8 mouse cellular contexts compared by ENCODE assay signal in the genomic region with DNA sequence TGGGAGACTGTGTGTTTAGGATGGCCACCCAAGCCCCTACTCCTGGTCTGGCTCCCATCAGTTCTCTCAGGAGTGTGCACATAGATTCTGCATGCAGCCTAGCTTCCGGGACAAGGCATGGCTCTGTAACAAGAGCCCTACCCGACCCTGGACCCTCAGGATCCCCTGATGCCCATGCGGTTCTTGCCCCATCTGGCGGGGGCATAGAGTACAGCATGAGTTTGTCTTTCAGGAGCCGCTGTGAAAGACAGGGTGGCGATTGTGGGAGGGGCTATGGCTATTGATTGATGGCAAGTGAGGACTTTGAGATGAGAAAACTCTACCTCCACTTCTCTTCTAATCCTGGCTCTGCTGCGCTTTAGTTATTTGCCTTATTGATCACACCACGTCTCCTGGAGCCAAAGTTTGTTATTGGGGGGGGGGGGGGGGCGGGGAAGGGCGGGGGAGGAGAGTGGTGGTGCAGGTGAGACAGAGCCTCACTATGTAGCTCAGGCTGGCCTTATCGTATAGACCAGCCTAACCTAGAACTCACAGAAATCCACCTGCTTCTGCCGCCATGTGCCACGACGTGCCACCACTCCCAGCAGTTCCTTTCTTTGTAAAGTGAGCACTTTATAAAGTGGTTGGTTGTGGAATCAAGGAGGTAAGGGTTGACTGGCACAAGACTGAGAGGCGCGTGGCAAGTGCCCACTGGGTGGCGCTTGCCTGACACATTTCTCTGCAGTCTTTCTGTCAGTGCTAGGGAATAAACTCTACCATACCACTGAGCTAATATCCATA. TPM values are rescaled to one million over a fixed set of nuclear protein-coding genes. Genes with fewer than 3 reads are reported as not detected.
DNase-seq lines count a peak whose midpoint lies in the region; ATAC-seq and TF ChIP-seq lines count a peak whose summit lies in the region.

No protein-coding gene starts in this region.

- 7% methylated on average over 17 of the region's 17 CpGs for WGBS in heart, embryonic 10.5 days
- WGBS in kidney, embryonic 16.5 days = 8% methylated on average over 16 of the region's 17 CpGs
- 6% methylated on average over 15 of the region's 17 CpGs for WGBS in limb, embryonic 14.5 days
- WGBS in midbrain, embryonic 16.5 days = 5% methylated on average over 16 of the region's 17 CpGs
- 8% methylated on average over 15 of the region's 17 CpGs for WGBS in stomach, embryonic 15.5 days

- ATAC-seq in kidney, embryonic 16.5 days (ENCODE audit: low FRiP score, low TSS enrichment) = peak; percentile 86
- no peak for ATAC-seq in limb, embryonic 14.5 days (ENCODE audit: low FRiP score, low read depth)
- ATAC-seq in midbrain, embryonic 16.5 days = peak; percentile 78
- ATAC-seq in stomach, embryonic 15.5 days (ENCODE audit: insufficient read depth, low FRiP score, low read depth) = peak; percentile 79

- 0 out of 2 replicates have a peak overlapping the region, but pooled peaks have one; percentile 6 for H3K9ac ChIP-seq in kidney, embryonic 16.5 days (replicated peaks; ENCODE audit: low read length)
- H3K9ac ChIP-seq in limb, embryonic 14.5 days (ENCODE audit: low read depth, low read length, severe bottlenecking) = no peak overlapping the region
- no peak overlapping the region for H3K9ac ChIP-seq in midbrain, embryonic 16.5 days (ENCODE audit: low read depth, low read length)
- no peak overlapping the region for H3K9ac ChIP-seq in stomach, embryonic 15.5 days

- H3K9me3 ChIP-seq in heart, embryonic 10.5 days = no peaks in the 10 kb centered on the region
- no peaks in the 10 kb centered on the region for H3K9me3 ChIP-seq in kidney, embryonic 16.5 days (ENCODE audit: low read length)
- no peaks in the 10 kb centered on the region for H3K9me3 ChIP-seq in limb, embryonic 14.5 days (ENCODE audit: control insufficient read depth, low read length)
- no peaks in the 10 kb centered on the region for H3K9me3 ChIP-seq in midbrain, embryonic 16.5 days (replicated peaks; ENCODE audit: control insufficient read depth, low read length, poor library complexity, severe bottlenecking)
- no peaks in the 10 kb centered on the region for H3K9me3 ChIP-seq in stomach, embryonic 15.5 days

- H3K27ac ChIP-seq in heart, embryonic 10.5 days = no peak overlapping the region
- no peak overlapping the region for H3K27ac ChIP-seq in kidney, embryonic 16.5 days (ENCODE audit: low read length)
- H3K27ac ChIP-seq in limb, embryonic 14.5 days (replicated peaks; ENCODE audit: low read depth, low read length) = no peak overlapping the region
- no peak overlapping the region for H3K27ac ChIP-seq in midbrain, embryonic 16.5 days (ENCODE audit: low read length)
- H3K27ac ChIP-seq in stomach, embryonic 15.5 days = no peak overlapping the region

- no peak for TF ChIP-seq POLR2A in limb, embryonic 14.5 days (IDR thresholded peaks at IDR 0.05; ENCODE audit: borderline replicate concordance, extremely low read depth, insufficient read depth, insufficient read length)

- H3K4me2 ChIP-seq in kidney, embryonic 16.5 days (replicated peaks; ENCODE audit: low read depth, low read length) = peak overlapping the region; percentile 29
- H3K4me2 ChIP-seq in limb, embryonic 14.5 days (replicated peaks; ENCODE audit: low read depth, low read length, severe bottlenecking) = no peak overlapping the region
- H3K4me2 ChIP-seq in midbrain, embryonic 16.5 days (ENCODE audit: low read length) = peak overlapping the region; percentile 17; the same call in 1 of the 2 replicates
- H3K4me2 ChIP-seq in stomach, embryonic 15.5 days = peak overlapping the region; percentile 16; the same call in 1 of the 2 replicates

- H3K4me1 ChIP-seq in heart, embryonic 10.5 days = peaks cover 4% of the 10 kb centered on the region; the same call in 1 of the 2 replicates
- H3K4me1 ChIP-seq in kidney, embryonic 16.5 days (ENCODE audit: insufficient read depth, low read length) = no peaks in the 10 kb centered on the region
- H3K4me1 ChIP-seq in limb, embryonic 14.5 days (ENCODE audit: control insufficient read depth, insufficient read depth, low read length) = no peaks in the 10 kb centered on the region
- no peaks in the 10 kb centered on the region for H3K4me1 ChIP-seq in midbrain, embryonic 16.5 days (ENCODE audit: control insufficient read depth, insufficient read depth, low read length)
- no peaks in the 10 kb centered on the region for H3K4me1 ChIP-seq in stomach, embryonic 15.5 days

- DNase-seq in 3T3-L1 (ENCODE audit: low read depth, low spot score) (peak; percentile 42), adipocyte (ENCODE audit: low spot score) (peak; percentile 52)
- DNase-seq in embryo, embryonic 10.5 days (ENCODE audit: low spot score) = peak; percentile 84
- DNase-seq in heart, embryonic 10.5 days (ENCODE audit: low spot score) = peak; percentile 79
- DNase-seq in limb, embryonic 14.5 days (ENCODE audit: low spot score) = peak; percentile 49

- H3K36me3 ChIP-seq in heart, embryonic 10.5 days = peaks cover 6% of the 10 kb centered on the region; the same call in 1 of the 2 replicates
- H3K36me3 ChIP-seq in kidney, embryonic 16.5 days (ENCODE audit: insufficient read depth, low read length) = peaks cover 5% of the 10 kb centered on the region; the same call in 1 of the 2 replicates
- H3K36me3 ChIP-seq in limb, embryonic 14.5 days (ENCODE audit: control insufficient read depth, insufficient read depth, low read length) = peaks cover 6% of the 10 kb centered on the region; the same call in 1 of the 2 replicates
- H3K36me3 ChIP-seq in midbrain, embryonic 16.5 days (ENCODE audit: control insufficient read depth, insufficient read depth, low read length) = peaks cover 12% of the 10 kb centered on the region
- H3K36me3 ChIP-seq in stomach, embryonic 15.5 days = peaks cover 3% of the 10 kb centered on the region; the same call in 1 of the 2 replicates

- H3K27me3 ChIP-seq in heart, embryonic 10.5 days (ENCODE audit: insufficient read depth, poor library complexity, severe bottlenecking) = no peaks in the 10 kb centered on the region
- no peaks in the 10 kb centered on the region for H3K27me3 ChIP-seq in kidney, embryonic 16.5 days (ENCODE audit: insufficient read depth, low read length)
- H3K27me3 ChIP-seq in limb, embryonic 14.5 days (ENCODE audit: control insufficient read depth, insufficient read depth, low read length) = no peaks in the 10 kb centered on the region
- H3K27me3 ChIP-seq in midbrain, embryonic 16.5 days (ENCODE audit: control insufficient read depth, insufficient read depth, low read depth, low read length) = no peaks in the 10 kb centered on the region
- no peaks in the 10 kb centered on the region for H3K27me3 ChIP-seq in stomach, embryonic 15.5 days (replicated peaks)

- H3K4me3 ChIP-seq in heart, embryonic 10.5 days = 0 out of 2 replicates have a peak overlapping the region, but pooled peaks have one; percentile 5
- no peak overlapping the region for H3K4me3 ChIP-seq in kidney, embryonic 16.5 days (ENCODE audit: low read length)
- no peak overlapping the region for H3K4me3 ChIP-seq in limb, embryonic 14.5 days (replicated peaks; ENCODE audit: low read length)
- H3K4me3 ChIP-seq in midbrain, embryonic 16.5 days (ENCODE audit: low read depth, low read length) = no peak overlapping the region
- no peak overlapping the region for H3K4me3 ChIP-seq in stomach, embryonic 15.5 days (replicated peaks)

RNA-seq across cellular contexts. Expression of a gene that starts 14.5 kb away (rescaled TPM):
- 229 and 242 TPM in 2 replicates for polyA plus RNA-seq in heart, embryonic 10.5 days (2016; fragmentation: Nextera tagmentation; extraction: Ambion mirVana)
- polyA plus RNA-seq in kidney, embryonic 16.5 days (2015; fragmentation: Nextera tagmentation; extraction: Ambion mirVana) = 292 and 293 TPM in 2 replicates
- polyA plus RNA-seq in limb, embryonic 14.5 days (2012; rRNA removed) = 102 and 125 TPM in 2 replicates
- polyA plus RNA-seq in limb, embryonic 14.5 days (2014; fragmentation: Nextera tagmentation; extraction: Ambion mirVana) = 234 and 242 TPM in 2 replicates
- polyA plus RNA-seq in midbrain, embryonic 16.5 days (2015; fragmentation: Nextera tagmentation; extraction: Ambion mirVana) = 265 and 266 TPM in 2 replicates
- polyA plus RNA-seq in stomach, embryonic 15.5 days (2015; fragmentation: Nextera tagmentation; extraction: Ambion mirVana) = 220 and 221 TPM in 2 replicates

RNA-seq across cellular contexts. Expression of a gene that starts 41.3 kb away (rescaled TPM):
- 96.1 and 96.5 TPM in 2 replicates for polyA plus RNA-seq in heart, embryonic 10.5 days (2016; fragmentation: Nextera tagmentation; extraction: Ambion mirVana)
- 109 and 113 TPM in 2 replicates for polyA plus RNA-seq in kidney, embryonic 16.5 days (2015; fragmentation: Nextera tagmentation; extraction: Ambion mirVana)
- 35.9 and 49.2 TPM in 2 replicates for polyA plus RNA-seq in limb, embryonic 14.5 days (2012; rRNA removed)
- polyA plus RNA-seq in limb, embryonic 14.5 days (2014; fragmentation: Nextera tagmentation; extraction: Ambion mirVana) = 68.6 and 70.9 TPM in 2 replicates
- polyA plus RNA-seq in midbrain, embryonic 16.5 days (2015; fragmentation: Nextera tagmentation; extraction: Ambion mirVana) = 28.8 and 31.6 TPM in 2 replicates
- polyA plus RNA-seq in stomach, embryonic 15.5 days (2015; fragmentation: Nextera tagmentation; extraction: Ambion mirVana) = 88.3 and 92.9 TPM in 2 replicates
